Mouse (Mus musculus) forebrain, embryonic 12.5 days (tissue): ENCODE measurements around the gene Rdh5. TPM values are rescaled to one million over a fixed set of nuclear protein-coding genes. Genes with fewer than 3 reads are reported as not detected.
A peak's percentile ranks its signal among the peaks of the same experiment; 100 is the strongest.

Source experiments
- ATAC-seq: fragments of 200-750 bp; cut with Nextera tagmentation; 2 replicates; pipeline ENCODE4 v1.8.0; 2017; ENCODE audit warnings: moderate TSS enrichment; ENCODE audit not compliant: low FRiP score
- H3K27ac ChIP-seq: fragments of 300-500 bp; sonication (generic); 2 replicates; pipeline ENCODE4 v1.5.1; 2016; ENCODE audit warnings: mild to moderate bottlenecking
- H3K27me3 ChIP-seq: fragments of 300-500 bp; sonication (generic); 2 replicates; pipeline ENCODE4 v1.6.1; 2016; ENCODE audit warnings: mild to moderate bottlenecking
- H3K36me3 ChIP-seq: fragments of 300-500 bp; sonication (generic); replicated peaks from 2 replicates; pipeline ENCODE4 v1.6.1; 2016; ENCODE audit warnings: mild to moderate bottlenecking
- H3K4me1 ChIP-seq: fragments of 300-500 bp; sonication (generic); 2 replicates; pipeline ENCODE4 v1.6.1; 2016
- H3K4me2 ChIP-seq: fragments of 300-500 bp; sonication (generic); 2 replicates; pipeline ENCODE4 v1.6.1; 2016; ENCODE audit warnings: mild to moderate bottlenecking, moderate library complexity
- H3K4me3 ChIP-seq: fragments of 300-500 bp; sonication (generic); replicated peaks from 2 replicates; pipeline ENCODE4 v1.5.1; 2016; ENCODE audit warnings: mild to moderate bottlenecking
- H3K9ac ChIP-seq: fragments of 300-500 bp; sonication (generic); 2 replicates; pipeline ENCODE4 v1.6.1; 2016; ENCODE audit warnings: mild to moderate bottlenecking
- H3K9me3 ChIP-seq: fragments of 300-500 bp; sonication (generic); 2 replicates; pipeline ENCODE4 v1.6.1; 2016
- WGBS: fragments of 180-500 bp; shearing (Covaris S2); methylation state at CpG from one replicate; pipeline ENCODE4 v1.1.7; 2016; 5-methylcytosine and 5-hydroxymethylcytosine counted together
- polyA plus RNA-seq: library from polyadenylated mRNA; unstranded; fragments of >200 nt; fragmentation: Nextera tagmentation; extraction: Ambion mirVana; gene quantifications from 2 replicates; pipeline ENCODE4 v1.2.1, GENCODE M21; 2016

The Rdh5 gene
- polyA plus RNA-seq, 1 experiment from 2014 or later: 13.3 TPM

DNA sequence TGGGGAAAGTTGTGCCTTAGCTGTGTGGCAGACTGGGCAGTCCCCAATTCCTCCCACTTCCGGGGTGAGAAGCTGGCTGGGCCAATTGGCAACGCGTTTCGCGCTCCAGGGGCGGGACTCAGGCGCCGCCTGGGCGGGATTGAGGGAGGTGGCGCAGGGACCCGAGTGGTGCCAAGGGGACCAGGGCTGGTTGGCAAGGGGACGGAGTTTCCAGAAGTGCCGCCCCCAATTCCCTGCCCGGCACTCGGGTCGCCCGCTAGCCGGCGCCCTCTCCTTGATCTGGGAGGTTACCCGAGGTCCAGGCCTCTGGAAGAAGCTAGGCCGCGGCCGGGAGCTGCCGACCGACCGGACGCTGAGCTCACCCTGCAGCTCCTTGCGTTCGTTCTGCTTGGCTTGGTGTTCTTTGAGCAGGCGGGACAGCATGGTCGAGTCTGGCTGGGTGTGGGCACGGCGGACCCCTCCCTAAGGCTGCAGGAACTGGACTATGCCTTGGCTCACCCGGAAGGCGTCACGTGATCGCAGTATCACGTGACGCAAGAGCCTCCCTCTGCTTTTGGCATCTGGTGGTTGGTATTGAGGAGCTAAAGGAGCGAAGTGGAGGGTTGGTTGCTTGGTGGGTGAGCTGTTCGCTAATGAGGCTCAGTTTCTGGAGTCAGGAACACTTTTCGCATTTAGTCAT lies 464 bp upstream of the Rdh5 start:
- Histone ChIP-seq H3K9me3 (no peaks in the 10 kb centered on the region), H3K9ac (peak overlapping the region; percentile 76), H3K4me3 (peak overlapping the region; percentile 83), H3K36me3 (peaks cover 2% of the 10 kb centered on the region), H3K4me2 (peak overlapping the region; percentile 67), H3K27me3 (peaks cover 17% of the 10 kb centered on the region), H3K4me1 (peaks cover 38% of the 10 kb centered on the region), H3K27ac (peak overlapping the region; percentile 93)
- peak; percentile 97 for ATAC-seq
- under 1% methylated on average over 42 of the region's 42 CpGs for WGBS

DNA sequence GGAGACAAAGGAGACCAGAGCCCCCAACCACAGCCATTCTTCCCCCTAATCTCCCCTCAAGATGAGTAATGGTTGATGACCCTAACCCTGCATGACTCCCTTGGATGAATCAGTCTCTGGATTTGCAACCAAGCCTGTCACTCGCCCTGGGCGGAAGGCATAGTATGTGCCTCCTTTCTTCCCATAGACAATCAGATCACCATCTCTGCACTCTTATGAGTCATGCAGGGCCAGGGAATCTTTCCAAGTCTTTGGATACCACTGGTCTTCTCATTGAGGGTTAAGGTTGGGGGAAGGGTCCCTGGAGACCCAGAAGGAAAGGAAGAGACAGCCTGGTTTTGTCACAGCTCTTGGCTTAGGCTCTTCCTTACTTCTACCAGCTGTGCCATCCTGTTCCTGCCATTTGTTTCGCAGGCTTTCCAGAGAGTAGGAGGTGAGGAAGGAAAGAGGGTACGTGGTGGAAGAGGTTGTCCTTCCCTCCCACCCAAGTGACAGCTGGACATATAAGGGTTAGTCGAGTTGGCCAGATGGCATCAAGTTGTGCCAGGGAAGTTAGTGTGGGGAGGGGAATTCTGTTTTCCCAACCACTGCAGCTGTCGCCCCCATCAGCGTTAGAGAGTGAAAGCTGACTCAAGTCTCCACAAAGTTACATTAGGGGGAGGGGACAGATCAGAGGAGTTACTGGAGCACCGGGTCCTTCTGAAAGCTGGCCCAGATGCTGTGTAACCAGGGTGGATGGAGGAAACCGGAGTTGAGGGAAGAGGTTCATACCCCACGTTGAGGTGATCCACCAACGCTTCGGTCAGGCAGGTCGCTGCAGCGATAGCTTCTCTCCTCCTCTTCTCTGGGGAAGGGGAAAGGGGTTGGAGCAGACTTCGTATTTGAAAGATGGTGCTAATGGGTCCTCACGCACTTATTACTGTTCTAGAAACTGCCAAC lies 536 bp downstream of the Rdh5 start:
- Histone ChIP-seq H3K4me2 (peak overlapping the region; percentile 67), H3K9ac (peak overlapping the region; percentile 76), H3K36me3 (peaks cover 11% of the 10 kb centered on the region), H3K27me3 (0 out of 2 replicates have a peak, but pooled peaks cover 8% of the 10 kb centered on the region), H3K27ac (peak overlapping the region; percentile 93; the same call in 1 of the 2 replicates), H3K4me3 (peak overlapping the region; percentile 83), H3K4me1 (peaks cover 37% of the 10 kb centered on the region), H3K9me3 (no peaks in the 10 kb centered on the region)
- ATAC-seq: no peak
- 78% methylated on average over 16 of the region's 16 CpGs for WGBS

- Histone ChIP-seq H3K27ac (no peak overlapping the region), H3K9me3 (no peaks in the 10 kb centered on the region), H3K27me3 (0 out of 2 replicates have a peak, but pooled peaks cover 6% of the 10 kb centered on the region), H3K9ac (no peak overlapping the region), H3K4me2 (no peak overlapping the region), H3K4me1 (peaks cover 37% of the 10 kb centered on the region), H3K4me3 (no peak overlapping the region), H3K36me3 (peaks cover 11% of the 10 kb centered on the region)
- 93% methylated on average over 1 of the region's 1 CpGs for WGBS
- ATAC-seq: no peak
Observed at GRCm38 (mm10) chr10:128921251-128921650, 1.4 kb downstream of the Rdh5 start.

- ATAC-seq: no peak
- Histone ChIP-seq H3K36me3 (peaks cover 11% of the 10 kb centered on the region), H3K9me3 (no peaks in the 10 kb centered on the region), H3K27me3 (0 out of 2 replicates have a peak, but pooled peaks cover 6% of the 10 kb centered on the region), H3K4me3 (no peak overlapping the region), H3K4me1 (peaks cover 37% of the 10 kb centered on the region), H3K4me2 (no peak overlapping the region), H3K9ac (no peak overlapping the region), H3K27ac (no peak overlapping the region)
- WGBS: 80% methylated on average over 3 of the region's 3 CpGs
Observed at GRCm38 (mm10) chr10:128920736-128921161, 1.9 kb downstream of the Rdh5 start.

DNA sequence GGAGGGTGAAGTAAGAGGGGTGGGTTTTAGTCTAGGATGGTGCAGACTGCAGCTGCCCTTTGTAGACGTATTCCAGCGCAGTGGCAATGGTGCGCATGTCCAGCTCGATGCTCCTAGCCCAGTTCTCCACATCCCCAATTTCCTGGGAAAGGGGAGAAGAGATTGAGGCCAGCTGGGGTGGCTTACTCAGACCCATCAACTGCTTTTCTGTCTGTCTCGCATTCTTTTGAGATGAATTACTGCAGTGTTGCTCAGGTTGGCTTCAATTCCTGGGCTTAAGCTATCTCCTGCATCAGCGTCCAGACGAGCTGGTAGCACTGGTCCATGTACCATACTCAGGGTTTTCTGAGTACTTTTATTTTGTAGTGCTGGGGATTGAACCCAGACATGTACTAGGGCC lies 2.7 kb downstream of the Rdh5 start:
- ATAC-seq: no peak
- H3K27me3 ChIP-seq: 0 out of 2 replicates have a peak, but pooled peaks cover 6% of the 10 kb centered on the region
- no peaks in the 10 kb centered on the region for H3K9me3 ChIP-seq
- peaks cover 37% of the 10 kb centered on the region for H3K4me1 ChIP-seq
- H3K4me3 ChIP-seq: no peak overlapping the region
- 88% methylated on average over 7 of the region's 7 CpGs for WGBS
- H3K27ac ChIP-seq: 0 out of 2 replicates have a peak overlapping the region, but pooled peaks have one; percentile 36
- no peak overlapping the region for H3K4me2 ChIP-seq
- H3K36me3 ChIP-seq: peaks cover 11% of the 10 kb centered on the region
- H3K9ac ChIP-seq: no peak overlapping the region

- Histone ChIP-seq H3K27me3 (0 out of 2 replicates have a peak, but pooled peaks cover 3% of the 10 kb centered on the region), H3K36me3 (peaks cover 11% of the 10 kb centered on the region), H3K4me3 (no peak overlapping the region), H3K4me1 (peaks cover 36% of the 10 kb centered on the region), H3K4me2 (no peak overlapping the region), H3K9ac (peak overlapping the region; percentile 7; the same call in 1 of the 2 replicates), H3K27ac (0 out of 2 replicates have a peak overlapping the region, but pooled peaks have one; percentile 36), H3K9me3 (no peaks in the 10 kb centered on the region)
- no peak for ATAC-seq
- WGBS: 13% methylated on average over 6 of the region's 6 CpGs
Observed at GRCm38 (mm10) chr10:128919203-128919631, 3.5 kb downstream of the Rdh5 start.

DNA sequence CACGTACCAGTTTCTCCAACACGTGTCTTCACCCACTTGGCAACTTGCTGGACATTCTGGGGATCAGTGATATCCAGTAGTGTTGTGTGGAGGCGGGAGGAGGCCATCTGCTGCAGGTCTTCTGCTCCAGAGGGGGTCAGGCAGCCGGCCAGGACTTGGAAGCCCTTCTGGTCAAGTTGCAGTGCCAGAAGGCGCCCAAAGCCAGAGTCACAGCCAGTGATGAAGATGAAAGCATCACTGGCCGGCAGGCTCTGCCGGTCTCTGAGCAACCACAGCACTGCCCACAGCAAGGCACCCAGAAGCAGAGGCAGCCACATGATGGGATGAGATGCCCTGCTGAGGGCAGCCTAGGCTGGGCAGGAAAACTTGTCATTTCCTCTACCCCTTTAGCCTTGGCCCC lies 4.4 kb downstream of the Rdh5 start:
- WGBS: 82% methylated on average over 7 of the region's 7 CpGs
- no peak for ATAC-seq

GRCm38 (mm10) chr10:128917400-128917799 lies 5.3 kb downstream of the Rdh5 start:
- Histone ChIP-seq H3K36me3 (peaks cover 15% of the 10 kb centered on the region), H3K9ac (no peak overlapping the region), H3K9me3 (no peaks in the 10 kb centered on the region), H3K4me2 (no peak overlapping the region), H3K4me1 (peaks cover 28% of the 10 kb centered on the region), H3K27me3 (no peaks in the 10 kb centered on the region), H3K27ac (no peak overlapping the region), H3K4me3 (no peak overlapping the region)
- 89% methylated on average over 6 of the region's 6 CpGs for WGBS
- ATAC-seq: no peak

More for the DNA sequence above, 4.4 kb downstream of the Rdh5 start:
- no peak overlapping the region for H3K4me3 ChIP-seq
- no peaks in the 10 kb centered on the region for H3K27me3 ChIP-seq
- no peak overlapping the region for H3K4me2 ChIP-seq
- H3K9me3 ChIP-seq: no peaks in the 10 kb centered on the region
- H3K36me3 ChIP-seq: peaks cover 15% of the 10 kb centered on the region
- H3K9ac ChIP-seq: no peak overlapping the region
- no peak overlapping the region for H3K27ac ChIP-seq
- peaks cover 28% of the 10 kb centered on the region for H3K4me1 ChIP-seq

GRCm38 (mm10) chr10:128916665-128917064 lies 6.0 kb downstream of the Rdh5 start:
- H3K27ac ChIP-seq: no peak overlapping the region
- no peak overlapping the region for H3K9ac ChIP-seq
- H3K9me3 ChIP-seq: no peaks in the 10 kb centered on the region
- H3K4me3 ChIP-seq: no peak overlapping the region
- H3K4me1 ChIP-seq: peaks cover 20% of the 10 kb centered on the region
- 90% methylated on average over 3 of the region's 3 CpGs for WGBS
- no peaks in the 10 kb centered on the region for H3K27me3 ChIP-seq
- H3K36me3 ChIP-seq: peaks cover 15% of the 10 kb centered on the region
- no peak overlapping the region for H3K4me2 ChIP-seq
- no peak for ATAC-seq

GRCm38 (mm10) chr10:128915550-128915949 lies 7.1 kb downstream of the Rdh5 start:
- ATAC-seq: no peak
- Histone ChIP-seq H3K4me2 (no peak overlapping the region), H3K9me3 (no peaks in the 10 kb centered on the region), H3K4me3 (no peak overlapping the region), H3K27ac (no peak overlapping the region), H3K27me3 (no peaks in the 10 kb centered on the region), H3K4me1 (peaks cover 16% of the 10 kb centered on the region), H3K9ac (no peak overlapping the region), H3K36me3 (peaks cover 15% of the 10 kb centered on the region)
- 78% methylated on average over 2 of the region's 2 CpGs for WGBS

GRCm38 (mm10) chr10:128913696-128914095 lies 9.0 kb downstream of the Rdh5 start:
- Histone ChIP-seq H3K27ac (no peak overlapping the region), H3K36me3 (peaks cover 15% of the 10 kb centered on the region), H3K4me3 (no peak overlapping the region), H3K9ac (no peak overlapping the region), H3K4me2 (no peak overlapping the region), H3K27me3 (peaks cover 6% of the 10 kb centered on the region), H3K9me3 (no peaks in the 10 kb centered on the region), H3K4me1 (peaks cover 22% of the 10 kb centered on the region)
- WGBS: 85% methylated on average over 12 of the region's 12 CpGs
- ATAC-seq: no peak

DNA sequence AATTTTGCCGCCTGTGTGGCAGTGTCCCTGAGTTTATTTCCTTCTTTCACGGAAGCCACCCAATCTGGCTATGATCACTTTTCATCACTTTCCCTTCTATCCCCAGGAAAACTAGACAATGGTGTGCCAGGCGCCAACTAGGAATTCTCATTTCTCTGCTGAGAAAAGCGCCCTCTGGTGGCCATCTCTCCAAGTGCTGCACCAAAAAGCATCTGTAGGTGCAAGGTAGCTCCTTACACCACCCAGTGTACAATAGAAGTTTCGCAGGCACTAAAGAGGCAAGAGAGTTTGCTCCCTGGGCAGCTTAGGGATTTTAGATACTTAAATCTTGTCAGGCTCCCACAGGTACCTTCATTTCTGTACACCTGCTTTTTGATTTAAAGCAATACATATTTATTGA lies 9.5 kb downstream of the Rdh5 start:
- peak; percentile 53 for ATAC-seq
- peaks cover 11% of the 10 kb centered on the region for H3K27me3 ChIP-seq
- H3K4me1 ChIP-seq: peaks cover 22% of the 10 kb centered on the region
- H3K9me3 ChIP-seq: no peaks in the 10 kb centered on the region
- H3K27ac ChIP-seq: no peak overlapping the region
- H3K36me3 ChIP-seq: peaks cover 13% of the 10 kb centered on the region
- no peak overlapping the region for H3K9ac ChIP-seq
- H3K4me2 ChIP-seq: no peak overlapping the region
- WGBS: 6% methylated on average over 5 of the region's 5 CpGs
- no peak overlapping the region for H3K4me3 ChIP-seq
